Mouse (Mus musculus) cerebellum, postnatal 25 days (tissue): ENCODE measurements around the gene Ubn2.
"Not testable (repeated sequence)": the region's sequence is repeated elsewhere in the genome, so short reads cannot be mapped to it uniquely, and the experiment has no call there.

Source experiments
- DNase-seq, 2 experiments: peaks; one replicate each; pipeline ENCODE4 v3.0.0; 2021; ENCODE audit warnings: mixed read lengths in 2 of 2

Gene Ubn2

GRCm38 (mm10) chr6:38534640-38535365 lies 101.1 kb downstream of the Ubn2 start:
- peak; percentile 100 for DNase-seq

- no peak for DNase-seq
These were observed 101.6 kb downstream of the Ubn2 start for GRCm38 (mm10) chr6:38535366-38535690.

GRCm38 (mm10) chr6:38535788-38536187 lies 102.0 kb downstream of the Ubn2 start:
- DNase-seq: no peak

GRCm38 (mm10) chr6:38544141-38544540 lies 110.4 kb downstream of the Ubn2 start:
- DNase-seq: not testable (repeated sequence)

GRCm38 (mm10) chr6:38547005-38547404 lies 113.3 kb downstream of the Ubn2 start:
- DNase-seq: not testable (repeated sequence)

GRCm38 (mm10) chr6:38547707-38548106 lies 114.0 kb downstream of the Ubn2 start:
- no peak for DNase-seq

GRCm38 (mm10) chr6:38548595-38548994 lies 114.8 kb downstream of the Ubn2 start:
- DNase-seq: not testable (repeated sequence)

GRCm38 (mm10) chr6:38549840-38550239 lies 116.1 kb downstream of the Ubn2 start:
- not testable (repeated sequence) for DNase-seq

GRCm38 (mm10) chr6:38550250-38551061 lies 116.7 kb downstream of the Ubn2 start:
- peak; percentile 81 to 93 for DNase-seq

GRCm38 (mm10) chr6:38551062-38551988 lies 117.6 kb downstream of the Ubn2 start, which contains the start of gene Luc7l2:
Luc7l2 (plus strand) TSS chr6:38551334.
- peak; percentile 95 to 98 for DNase-seq

GRCm38 (mm10) chr6:38551989-38552635 lies 118.4 kb downstream of the Ubn2 start:
- peak; percentile 98 to 99 for DNase-seq

GRCm38 (mm10) chr6:38552636-38553000 lies 118.9 kb downstream of the Ubn2 start:
- DNase-seq: no peak
